Mouse (Mus musculus) embryo, embryonic 9.5 days (tissue): ENCODE data around the gene Pax9.

Experiments used
- DNase-seq: peaks from one replicate; pipeline ENCODE4 v3.0.0-alpha.2; 2017; ENCODE audit errors: extremely low spot score

Gene Pax9

GRCm38 (mm10) chr12:56697011-56697740 lies 5.6 kb downstream of the Pax9 start:
- peak; percentile 63 for DNase-seq

GRCm38 (mm10) chr12:56697785-56698184 lies 6.2 kb downstream of the Pax9 start:
- no peak for DNase-seq

GRCm38 (mm10) chr12:56698191-56698980 lies 6.8 kb downstream of the Pax9 start:
- DNase-seq: no peak

GRCm38 (mm10) chr12:56699351-56699750 lies 7.8 kb downstream of the Pax9 start:
- no peak for DNase-seq

- no peak for DNase-seq
Measured at GRCm38 (mm10) chr12:56699915-56700900, 8.6 kb downstream of the Pax9 start.

GRCm38 (mm10) chr12:56701004-56701403 lies 9.4 kb downstream of the Pax9 start:
- DNase-seq: no peak

GRCm38 (mm10) chr12:56717971-56718706 lies 26.6 kb downstream of the Pax9 start:
- peak; percentile 42 for DNase-seq

GRCm38 (mm10) chr12:56718707-56719051 lies 27.1 kb downstream of the Pax9 start:
- DNase-seq: no peak

- DNase-seq: no peak
Measured at GRCm38 (mm10) chr12:56727631-56728030, 36.1 kb downstream of the Pax9 start.

GRCm38 (mm10) chr12:56737104-56737503 lies 45.5 kb downstream of the Pax9 start:
- no peak for DNase-seq
